Mouse (Mus musculus): ENCODE measurements around the gene Selplg.

Selplg gene

GRCm38 (mm10) chr5:113854494-113854893 is 22.1 kb upstream of the Selplg start:
- peak; percentile 76 for DNase-seq (ENCODE audit: low read depth, low spot score)

- no peak for DNase-seq (ENCODE audit: low read depth, low spot score)
Observed at GRCm38 (mm10) chr5:113853541-113853940, 21.1 kb upstream of the Selplg start.

GRCm38 (mm10) chr5:113852463-113852862 is 20.0 kb upstream of the Selplg start:
- no peak for DNase-seq (ENCODE audit: low read depth, low spot score)

GRCm38 (mm10) chr5:113850680-113851230 is 18.3 kb upstream of the Selplg start:
- no peak for DNase-seq (ENCODE audit: low read depth, low spot score)

GRCm38 (mm10) chr5:113847636-113848035 is 15.2 kb upstream of the Selplg start:
- DNase-seq (ENCODE audit: low read depth, low spot score), result no peak

GRCm38 (mm10) chr5:113846656-113847055 is 14.2 kb upstream of the Selplg start:
- no peak for DNase-seq (ENCODE audit: low read depth, low spot score)

GRCm38 (mm10) chr5:113845627-113846026 is 13.2 kb upstream of the Selplg start:
- no peak for DNase-seq (ENCODE audit: low read depth, low spot score)

- DNase-seq (ENCODE audit: low read depth, low spot score), result no peak
Observed at GRCm38 (mm10) chr5:113844721-113845120, 12.3 kb upstream of the Selplg start.

GRCm38 (mm10) chr5:113844106-113844505 is 11.7 kb upstream of the Selplg start:
- no peak for DNase-seq (ENCODE audit: low read depth, low spot score)

- DNase-seq (ENCODE audit: low read depth, low spot score), result no peak
Observed at GRCm38 (mm10) chr5:113842906-113843305, 10.5 kb upstream of the Selplg start.

- no peak for DNase-seq (ENCODE audit: low read depth, low spot score)
Observed at GRCm38 (mm10) chr5:113842244-113842643, 9.8 kb upstream of the Selplg start.

- no peak for DNase-seq (ENCODE audit: low read depth, low spot score)
Observed at GRCm38 (mm10) chr5:113841243-113842225, 9.1 kb upstream of the Selplg start.

GRCm38 (mm10) chr5:113840443-113840842 is 8.0 kb upstream of the Selplg start:
- no peak for DNase-seq (ENCODE audit: low read depth, low spot score)

GRCm38 (mm10) chr5:113836961-113837360 is 4.5 kb upstream of the Selplg start:
- no peak for DNase-seq (ENCODE audit: low read depth, low spot score)

- DNase-seq (ENCODE audit: low read depth, low spot score), result no peak
Observed at GRCm38 (mm10) chr5:113833316-113833947, 988 bp upstream of the Selplg start.

GRCm38 (mm10) chr5:113831741-113832140 is 703 bp downstream of the Selplg start:
- no peak for DNase-seq (ENCODE audit: low read depth, low spot score)

- no peak for DNase-seq (ENCODE audit: low read depth, low spot score)
Observed at GRCm38 (mm10) chr5:113830796-113831195, 1.6 kb downstream of the Selplg start.

GRCm38 (mm10) chr5:113830292-113830643 is 2.2 kb downstream of the Selplg start:
- DNase-seq (ENCODE audit: low read depth, low spot score), result peak; percentile 55

- no peak for DNase-seq (ENCODE audit: low read depth, low spot score)
Observed at GRCm38 (mm10) chr5:113829566-113830291, 2.7 kb downstream of the Selplg start.

GRCm38 (mm10) chr5:113828481-113828880 is 4.0 kb downstream of the Selplg start:
- no peak for DNase-seq (ENCODE audit: low read depth, low spot score)

GRCm38 (mm10) chr5:113827991-113828411 is 4.4 kb downstream of the Selplg start:
- DNase-seq (ENCODE audit: low read depth, low spot score), result no peak

GRCm38 (mm10) chr5:113826619-113827018 is 5.8 kb downstream of the Selplg start:
- DNase-seq (ENCODE audit: low read depth, low spot score), result no peak

All from skeletal muscle tissue, adult 2 months (tissue).